In the genomic region with DNA sequence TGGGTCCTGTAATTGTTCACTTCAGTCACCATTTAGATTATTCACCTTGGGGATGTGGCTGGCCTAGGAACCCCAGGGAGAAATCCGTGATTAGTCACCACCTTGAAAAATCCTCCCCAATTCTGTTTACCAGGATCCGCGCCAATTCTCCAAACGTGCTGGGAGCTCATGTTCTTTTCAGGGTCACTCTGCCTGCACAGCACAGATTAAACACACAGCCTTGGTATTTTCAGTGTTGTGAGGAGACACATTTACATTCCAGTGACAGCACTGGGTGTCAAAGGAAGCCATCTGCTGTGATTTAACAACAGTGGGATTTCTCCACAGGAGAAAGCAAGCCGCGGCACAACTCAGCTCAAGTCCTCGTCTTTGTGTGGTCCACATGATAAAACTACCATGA, we compare ENCODE assay signal across 7 mouse cellular contexts.
A peak's percentile ranks its signal among the peaks of the same experiment; 100 is the strongest.
DNase-seq lines count a peak whose midpoint lies in the region; ATAC-seq lines count a peak whose summit lies in the region.

No protein-coding gene starts in this region.

- WGBS in forebrain, embryonic 16.5 days = 1% methylated on average over 7 of the region's 7 CpGs

- H3K4me3 ChIP-seq in forebrain, embryonic 16.5 days (replicated peaks; ENCODE audit: low read length) = no peak overlapping the region

- H3K9ac ChIP-seq in forebrain, embryonic 16.5 days (replicated peaks; ENCODE audit: low read depth, low read length) = no peak overlapping the region

- H3K4me2 ChIP-seq in forebrain, embryonic 16.5 days (ENCODE audit: low read length) = no peak overlapping the region

- peaks cover 13% of the 10 kb centered on the region for H3K4me1 ChIP-seq in forebrain, embryonic 16.5 days (replicated peaks; ENCODE audit: control insufficient read depth, insufficient read depth, low read length)

- no peak overlapping the region for H3K27ac ChIP-seq in forebrain, embryonic 16.5 days (ENCODE audit: low read length)

- peak; percentile 85 for DNase-seq in ovary, adult 18-20 months (ENCODE audit: low spot score)
- no peak for DNase-seq in ovary, postnatal 14 days (ENCODE audit: low spot score)
- peak; percentile 26 to 79 for DNase-seq in left cerebral cortex, postnatal 25 days (ENCODE audit: low spot score in 2 of 2)
- DNase-seq in right cerebral cortex, postnatal 10 days (ENCODE audit: low spot score in 2 of 2) = peak; percentile 41 to 64
- no peak for DNase-seq in cerebellum, adult 9-10 months

- no peaks in the 10 kb centered on the region for H3K36me3 ChIP-seq in forebrain, embryonic 16.5 days (ENCODE audit: control insufficient read depth, insufficient read depth)

- no peaks in the 10 kb centered on the region for H3K9me3 ChIP-seq in forebrain, embryonic 16.5 days (ENCODE audit: control insufficient read depth, low read length)

- ATAC-seq in forebrain, embryonic 16.5 days = peak; percentile 85
- no peak for ATAC-seq in activated CD4-positive, CD25-positive, alpha-beta regulatory T cell, adult 4 months

- intact Hi-C loops in left cerebral cortex, postnatal 25 days (cut with DNase I) = no loop called here

- no peaks in the 10 kb centered on the region for H3K27me3 ChIP-seq in forebrain, embryonic 16.5 days (replicated peaks; ENCODE audit: control insufficient read depth, insufficient read depth, low read length)

Comparison
In these comparisons a context has a peak if more than half of its experiments do, and no peak if none do; other contexts are left out.
1. DNase-seq: peak in ovary, adult 18-20 months (single experiment), left cerebral cortex, postnatal 25 days (2 of 2) and right cerebral cortex, postnatal 10 days (2 of 2); none in ovary, postnatal 14 days (single experiment) and cerebellum, adult 9-10 months (single experiment).